In the genomic region with DNA sequence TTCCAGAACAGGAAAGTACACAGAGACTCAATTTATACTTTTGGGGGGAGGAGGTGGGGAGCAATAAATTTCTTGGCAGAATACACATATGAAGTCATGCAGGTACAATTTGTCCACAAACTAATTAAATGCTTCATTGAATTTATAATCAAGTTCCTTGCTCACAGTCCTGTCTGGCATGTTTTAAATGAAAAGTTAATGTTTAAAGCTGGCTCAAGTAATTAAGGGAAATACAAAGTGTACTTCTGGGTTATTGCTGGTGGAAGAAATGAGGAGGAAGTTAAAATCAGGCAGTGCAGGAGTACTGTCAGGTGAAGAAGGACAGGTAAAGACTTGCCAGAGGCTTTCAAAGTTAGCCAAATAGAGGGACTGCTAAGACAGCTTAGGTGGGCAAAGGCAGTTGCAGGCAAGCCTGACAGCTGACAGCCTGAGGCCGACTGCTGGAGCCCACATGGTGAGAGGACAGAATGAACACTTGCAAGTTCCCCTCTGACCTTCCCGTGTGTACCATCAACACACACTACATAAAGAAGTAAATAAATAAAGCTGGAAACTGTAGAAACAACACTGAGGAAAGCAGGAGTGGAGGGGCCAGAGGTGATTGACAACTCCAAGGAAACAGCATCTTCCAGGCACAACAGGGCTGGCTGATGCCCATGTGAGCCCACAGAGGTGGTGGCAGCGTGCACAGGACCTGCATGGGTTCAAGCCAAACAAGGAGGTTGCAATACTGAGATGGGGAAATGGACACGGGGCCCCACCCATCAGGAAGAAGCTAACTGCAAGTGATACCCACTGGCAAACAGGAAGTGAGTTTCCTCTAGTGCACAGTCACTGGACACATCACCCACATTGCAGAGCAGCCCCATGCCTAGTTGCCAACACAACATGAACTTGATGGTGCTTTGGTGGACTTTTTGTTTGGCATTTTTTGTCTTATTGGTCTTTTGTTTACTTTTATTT, we compare ENCODE assay signal across 10 mouse cellular contexts. TPM values are rescaled to one million over a fixed set of nuclear protein-coding genes. Genes with fewer than 3 reads are reported as not detected.
DNase-seq lines count a peak whose midpoint lies in the region; ATAC-seq lines count a peak whose summit lies in the region.
"Had no signal": no experiment of that assay in that cellular context is flagged by ENCODE, and none has a peak within 500 bp of the region (broad histone marks: within the 10 kb centered on the region; RNA-seq: fewer than 3 reads in every experiment).

No protein-coding gene starts in this region.

- no peak for ATAC-seq in embryonic facial prominence, embryonic 13.5 days (ENCODE audit: insufficient number of reproducible peaks, insufficient read depth, low FRiP score, low TSS enrichment, low read depth)

- WGBS in embryonic facial prominence, embryonic 13.5 days, result 25% methylated on average over 4 of the region's 4 CpGs
- 36% methylated on average over 4 of the region's 4 CpGs for WGBS in embryonic facial prominence, embryonic 10.5 days

- peak overlapping the region; percentile 4; the same call in 1 of the 2 replicates for H3K27ac ChIP-seq in embryonic facial prominence, embryonic 13.5 days
- no peak overlapping the region for H3K27ac ChIP-seq in embryonic facial prominence, embryonic 10.5 days (replicated peaks)
- H3K27ac ChIP-seq: hindbrain, embryonic 15.5 days had no signal

- DNase-seq in embryonic facial prominence, embryonic 10.5 days (ENCODE audit: low spot score), result no peak
- DNase-seq in c-Kit-positive CD71-negative TER-119-negative erythroid progenitor cells, embryonic 14.5 days (ENCODE audit: low read depth), result peak; percentile 28
- peak; percentile 52 for DNase-seq in kidney, postnatal 14 days
- DNase-seq in monocyte, adult 2 months (ENCODE audit: low read depth in 1 of 2, low spot score in 2 of 2), result peak; percentile 57 to 69
- no peak for DNase-seq in frontal cortex, postnatal 25 days (ENCODE audit: low spot score in 2 of 2)
- DNase-seq in left cerebral cortex, adult 8-10 months (ENCODE audit: low spot score in 2 of 2), result no peak
- no peak for DNase-seq in cerebellum, adult 9-11 months
- DNase-seq: right cerebral cortex, postnatal 4 days had no signal

- peaks cover 5% of the 10 kb centered on the region; the same call in 1 of the 2 replicates for H3K4me1 ChIP-seq in embryonic facial prominence, embryonic 13.5 days
- H3K4me1 ChIP-seq in embryonic facial prominence, embryonic 10.5 days, result peaks cover 31% of the 10 kb centered on the region
- H3K4me1 ChIP-seq: hindbrain, embryonic 15.5 days had no signal

- H3K4me3 ChIP-seq in embryonic facial prominence, embryonic 13.5 days, result no peak overlapping the region
- no peak overlapping the region for H3K4me3 ChIP-seq in embryonic facial prominence, embryonic 10.5 days
- H3K4me3 ChIP-seq: hindbrain, embryonic 15.5 days had no signal

- no peaks in the 10 kb centered on the region for H3K36me3 ChIP-seq in embryonic facial prominence, embryonic 13.5 days
- no peaks in the 10 kb centered on the region for H3K36me3 ChIP-seq in embryonic facial prominence, embryonic 10.5 days (replicated peaks)
- H3K36me3 ChIP-seq: hindbrain, embryonic 15.5 days had no signal

- no peaks in the 10 kb centered on the region for H3K27me3 ChIP-seq in embryonic facial prominence, embryonic 13.5 days
- no peaks in the 10 kb centered on the region for H3K27me3 ChIP-seq in embryonic facial prominence, embryonic 10.5 days (replicated peaks; ENCODE audit: low read depth, poor library complexity, severe bottlenecking)
- H3K27me3 ChIP-seq: hindbrain, embryonic 15.5 days had no signal

- no peak overlapping the region for H3K9ac ChIP-seq in embryonic facial prominence, embryonic 13.5 days
- H3K9ac ChIP-seq: hindbrain, embryonic 15.5 days had no signal

- no peak overlapping the region for H3K4me2 ChIP-seq in embryonic facial prominence, embryonic 13.5 days
- H3K4me2 ChIP-seq: hindbrain, embryonic 15.5 days had no signal

- H3K9me3 ChIP-seq in embryonic facial prominence, embryonic 13.5 days, result no peaks in the 10 kb centered on the region
- H3K9me3 ChIP-seq in embryonic facial prominence, embryonic 10.5 days, result no peaks in the 10 kb centered on the region
- H3K9me3 ChIP-seq: hindbrain, embryonic 15.5 days had no signal

RNA-seq across cellular contexts. Expression of a gene that starts 7.7 kb away (rescaled TPM):
- polyA plus RNA-seq in embryonic facial prominence, embryonic 13.5 days (2015; fragmentation: Nextera tagmentation; extraction: Ambion mirVana), result 0.48 and 0.58 TPM in 2 replicates
- polyA plus RNA-seq in embryonic facial prominence, embryonic 10.5 days (2016; fragmentation: Nextera tagmentation; extraction: Ambion mirVana), result 0.07 and 0.28 TPM in 2 replicates
- 1 to 10 TPM; 2.8 to 4.3 (median 4.1) TPM for total RNA-seq in left cerebral cortex, adult 8-10 months (2022)

RNA-seq across cellular contexts. Expression of a gene that starts 19.6 kb away (rescaled TPM):
- polyA plus RNA-seq in embryonic facial prominence, embryonic 13.5 days (2015; fragmentation: Nextera tagmentation; extraction: Ambion mirVana), result 8.5 and 10.1 TPM in 2 replicates
- 9.2 and 9.5 TPM in 2 replicates for polyA plus RNA-seq in embryonic facial prominence, embryonic 10.5 days (2016; fragmentation: Nextera tagmentation; extraction: Ambion mirVana)
- 10 to 100 TPM; 26.7 to 32.2 (median 30.8) TPM for total RNA-seq in left cerebral cortex, adult 8-10 months (2022)

Comparison
In these comparisons a context has a peak if more than half of its experiments do, and no peak if none do; other contexts are left out.
1. DNase-seq: peak in c-Kit-positive CD71-negative TER-119-negative erythroid progenitor cells, embryonic 14.5 days (single experiment), kidney, postnatal 14 days (single experiment) and monocyte, adult 2 months (2 of 2); none in embryonic facial prominence, embryonic 10.5 days (single experiment), frontal cortex, postnatal 25 days (0 of 2), left cerebral cortex, adult 8-10 months (0 of 2) and cerebellum, adult 9-11 months (single experiment).